Mouse (Mus musculus) megakaryocyte, embryonic 14.5 days (primary cell): Measurements from ENCODE around the gene Pitpnb. TPM values are rescaled to one million over a fixed set of nuclear protein-coding genes. Genes with fewer than 3 reads are reported as not detected.

Source experiments
- H3K27me3 ChIP-seq: replicated peaks from 2 replicates; pipeline ENCODE3; 2012; ENCODE audit warnings: inconsistent platforms
- H3K36me3 ChIP-seq: replicated peaks from 2 replicates; pipeline ENCODE3; 2012; ENCODE audit warnings: low read length, inconsistent platforms, mixed read lengths
- H3K4me1 ChIP-seq: 2 replicates; pipeline ENCODE4 v1.6.1; 2012; ENCODE audit warnings: inconsistent platforms
- H3K4me3 ChIP-seq: replicated peaks from 2 replicates; pipeline ENCODE3; 2012; ENCODE audit warnings: moderate library complexity, mild to moderate bottlenecking, inconsistent platforms
- H3K9me3 ChIP-seq: 2 replicates; pipeline ENCODE4 v1.6.1; 2012; ENCODE audit warnings: inconsistent platforms
- FLI1 ChIP-seq: IDR thresholded peaks from 2 replicates; pipeline ENCODE4 v1.6.1; 2012; ENCODE audit warnings: low read length, inconsistent platforms, mixed read lengths
- GATA1 ChIP-seq: IDR thresholded peaks from 3 replicates; pipeline ENCODE4 v1.6.1; 2012; ENCODE audit warnings: mixed read lengths, low read length, inconsistent platforms, borderline replicate concordance
- polyA plus RNA-seq: library from polyadenylated mRNA; stranded (reverse); fragments of >175 nt; gene quantifications from 2 replicates; pipeline ENCODE4 v1.2.3, GENCODE M21; 2012; ENCODE audit warnings: low replicate concordance; ENCODE audit not compliant: insufficient read depth

The Pitpnb gene
- polyA plus RNA-seq, 1 experiment: 21.4 TPM

- H3K4me3 ChIP-seq: no peak overlapping the region
- H3K27me3 ChIP-seq: peaks cover 92% of the 10 kb centered on the region
- no peak for TF ChIP-seq GATA1
- no peak for TF ChIP-seq FLI1
- H3K4me1 ChIP-seq: peaks cover 17% of the 10 kb centered on the region
- H3K9me3 ChIP-seq: peaks cover 31% of the 10 kb centered on the region
- H3K36me3 ChIP-seq: no peaks in the 10 kb centered on the region
Observed at GRCm38 (mm10) chr5:111420011-111420691, 89.6 kb downstream of the Pitpnb start.

GRCm38 (mm10) chr5:111420896-111421295, 90.3 kb downstream of the Pitpnb start:
- Histone ChIP-seq H3K4me1 (peaks cover 17% of the 10 kb centered on the region), H3K36me3 (no peaks in the 10 kb centered on the region), H3K4me3 (no peak overlapping the region), H3K27me3 (peaks cover 87% of the 10 kb centered on the region), H3K9me3 (peaks cover 31% of the 10 kb centered on the region)
- TF ChIP-seq FLI1 (no peak), GATA1 (no peak)

- Histone ChIP-seq H3K36me3 (no peaks in the 10 kb centered on the region), H3K4me1 (peaks cover 16% of the 10 kb centered on the region), H3K27me3 (peaks cover 87% of the 10 kb centered on the region), H3K9me3 (peaks cover 31% of the 10 kb centered on the region), H3K4me3 (no peak overlapping the region)
- no peak for TF ChIP-seq GATA1
- no peak for TF ChIP-seq FLI1
Observed at GRCm38 (mm10) chr5:111421424-111421823, 90.9 kb downstream of the Pitpnb start.

- Histone ChIP-seq H3K4me1 (peaks cover 7% of the 10 kb centered on the region), H3K9me3 (peaks cover 31% of the 10 kb centered on the region), H3K36me3 (no peaks in the 10 kb centered on the region), H3K27me3 (peaks cover 86% of the 10 kb centered on the region), H3K4me3 (no peak overlapping the region)
- TF ChIP-seq GATA1 (no peak), FLI1 (no peak)
Observed at GRCm38 (mm10) chr5:111422058-111422800, 91.7 kb downstream of the Pitpnb start.

GRCm38 (mm10) chr5:111423011-111423410, 92.4 kb downstream of the Pitpnb start:
- peaks cover 85% of the 10 kb centered on the region for H3K27me3 ChIP-seq
- TF ChIP-seq FLI1: no peak
- no peak for TF ChIP-seq GATA1
- H3K4me3 ChIP-seq: no peak overlapping the region
- no peaks in the 10 kb centered on the region for H3K36me3 ChIP-seq
- no peaks in the 10 kb centered on the region; the same call in 1 of the 2 replicates for H3K4me1 ChIP-seq
- peaks cover 31% of the 10 kb centered on the region for H3K9me3 ChIP-seq

- TF ChIP-seq FLI1: no peak
- no peak for TF ChIP-seq GATA1
- no peak overlapping the region for H3K4me3 ChIP-seq
- H3K36me3 ChIP-seq: no peaks in the 10 kb centered on the region
- H3K27me3 ChIP-seq: peaks cover 85% of the 10 kb centered on the region
- H3K4me1 ChIP-seq: no peaks in the 10 kb centered on the region
- peaks cover 25% of the 10 kb centered on the region for H3K9me3 ChIP-seq
Observed at GRCm38 (mm10) chr5:111423616-111424015, 93.1 kb downstream of the Pitpnb start.

- H3K4me1 ChIP-seq: no peaks in the 10 kb centered on the region
- no peaks in the 10 kb centered on the region for H3K36me3 ChIP-seq
- peaks cover 4% of the 10 kb centered on the region; the same call in 1 of the 2 replicates for H3K9me3 ChIP-seq
- TF ChIP-seq FLI1: no peak
- no peak for TF ChIP-seq GATA1
- no peak overlapping the region for H3K4me3 ChIP-seq
- H3K27me3 ChIP-seq: peaks cover 79% of the 10 kb centered on the region
Observed at GRCm38 (mm10) chr5:111425813-111426212, 95.2 kb downstream of the Pitpnb start.

- H3K9me3 ChIP-seq: 0 out of 2 replicates have a peak, but pooled peaks cover under 1% of the 10 kb centered on the region
- H3K36me3 ChIP-seq: no peaks in the 10 kb centered on the region
- H3K27me3 ChIP-seq: peaks cover 79% of the 10 kb centered on the region
- TF ChIP-seq GATA1 (no peak), FLI1 (no peak)
- no peaks in the 10 kb centered on the region for H3K4me1 ChIP-seq
- no peak overlapping the region for H3K4me3 ChIP-seq
Observed at GRCm38 (mm10) chr5:111426249-111426648, 95.7 kb downstream of the Pitpnb start.

- Histone ChIP-seq H3K27me3 (peaks cover 77% of the 10 kb centered on the region), H3K4me3 (no peak overlapping the region), H3K4me1 (no peaks in the 10 kb centered on the region), H3K36me3 (no peaks in the 10 kb centered on the region), H3K9me3 (no peaks in the 10 kb centered on the region)
- TF ChIP-seq GATA1 (no peak), FLI1 (no peak)
Observed at GRCm38 (mm10) chr5:111428882-111429281, 98.3 kb downstream of the Pitpnb start.

GRCm38 (mm10) chr5:111429726-111430125, 99.2 kb downstream of the Pitpnb start:
- H3K27me3 ChIP-seq: peaks cover 78% of the 10 kb centered on the region
- no peaks in the 10 kb centered on the region for H3K9me3 ChIP-seq
- H3K36me3 ChIP-seq: no peaks in the 10 kb centered on the region
- no peak for TF ChIP-seq FLI1
- no peak for TF ChIP-seq GATA1
- no peaks in the 10 kb centered on the region for H3K4me1 ChIP-seq
- no peak overlapping the region for H3K4me3 ChIP-seq
